Mouse (Mus musculus): ENCODE data around the gene Map7. TPM values are rescaled to one million over a fixed set of nuclear protein-coding genes. Genes with fewer than 3 reads are reported as not detected.

Gene Map7
- polyA plus RNA-seq, 1 experiment from 2014 or later: 11.2 TPM

GRCm38 (mm10) chr10:20176054-20176453 is 27.8 kb downstream of the Map7 start:
- Histone ChIP-seq H3K27ac (ENCODE audit: low read depth, low read length) (no peak overlapping the region), H3K9ac (ENCODE audit: low read depth, low read length) (no peak overlapping the region), H3K4me1 (ENCODE audit: control insufficient read depth, insufficient read depth, low read depth, low read length) (peaks cover 8% of the 10 kb centered on the region), H3K27me3 (replicated peaks; ENCODE audit: control insufficient read depth, insufficient read depth, low read length) (no peaks in the 10 kb centered on the region), H3K4me2 (ENCODE audit: low read length) (no peak overlapping the region), H3K4me3 (ENCODE audit: low read length) (no peak overlapping the region), H3K9me3 (ENCODE audit: control insufficient read depth, low read length) (no peaks in the 10 kb centered on the region), H3K36me3 (ENCODE audit: control insufficient read depth, insufficient read depth, low read length) (no peaks in the 10 kb centered on the region)
- WGBS: 67% methylated on average over 7 of the region's 7 CpGs
- ATAC-seq: no peak

GRCm38 (mm10) chr10:20178807-20179605 is 30.7 kb downstream of the Map7 start:
- H3K4me1 ChIP-seq (ENCODE audit: control insufficient read depth, insufficient read depth, low read depth, low read length): no peaks in the 10 kb centered on the region; the same call in 1 of the 2 replicates
- H3K9ac ChIP-seq (ENCODE audit: low read depth, low read length): no peak overlapping the region
- WGBS: 54% methylated on average over 11 of the region's 12 CpGs
- no peaks in the 10 kb centered on the region for H3K9me3 ChIP-seq (ENCODE audit: control insufficient read depth, low read length)
- ATAC-seq: no peak
- no peak overlapping the region for H3K27ac ChIP-seq (ENCODE audit: low read depth, low read length)
- no peak overlapping the region for H3K4me2 ChIP-seq (ENCODE audit: low read length)
- H3K4me3 ChIP-seq (ENCODE audit: low read length): no peak overlapping the region
- no peaks in the 10 kb centered on the region for H3K27me3 ChIP-seq (replicated peaks; ENCODE audit: control insufficient read depth, insufficient read depth, low read length)
- no peaks in the 10 kb centered on the region for H3K36me3 ChIP-seq (ENCODE audit: control insufficient read depth, insufficient read depth, low read length)

DNA sequence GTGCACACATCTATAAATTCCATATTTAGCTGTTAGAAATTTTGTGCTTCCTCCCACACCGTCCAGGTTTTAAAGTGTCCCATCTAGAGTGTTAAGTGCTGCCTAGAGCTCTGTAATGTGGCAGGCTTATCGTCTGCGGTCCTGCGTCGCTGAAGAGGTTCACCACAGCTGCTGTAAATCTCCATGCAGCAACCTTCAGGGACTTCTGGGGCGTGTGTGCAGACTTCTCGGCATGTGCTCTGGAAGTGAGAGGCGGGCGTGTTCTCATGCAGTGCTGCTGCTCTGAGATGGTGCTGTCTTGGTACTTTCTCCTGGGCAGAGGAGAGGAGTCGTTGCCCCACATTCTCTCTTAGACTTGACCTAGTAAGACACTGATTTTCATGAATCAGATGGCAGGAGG is 32.9 kb downstream of the Map7 start:
- WGBS: 54% methylated on average over 10 of the region's 10 CpGs
- H3K9ac ChIP-seq (ENCODE audit: low read depth, low read length): no peak overlapping the region
- no peak for ATAC-seq
- no peak overlapping the region for H3K4me2 ChIP-seq (ENCODE audit: low read length)
- no peaks in the 10 kb centered on the region for H3K36me3 ChIP-seq (ENCODE audit: control insufficient read depth, insufficient read depth, low read length)
- H3K4me3 ChIP-seq (ENCODE audit: low read length): no peak overlapping the region
- H3K9me3 ChIP-seq (ENCODE audit: control insufficient read depth, low read length): no peaks in the 10 kb centered on the region
- H3K27ac ChIP-seq (ENCODE audit: low read depth, low read length): no peak overlapping the region
- H3K4me1 ChIP-seq (ENCODE audit: control insufficient read depth, insufficient read depth, low read depth, low read length): no peaks in the 10 kb centered on the region; the same call in 1 of the 2 replicates
- no peaks in the 10 kb centered on the region for H3K27me3 ChIP-seq (replicated peaks; ENCODE audit: control insufficient read depth, insufficient read depth, low read length)

- H3K27ac ChIP-seq (ENCODE audit: low read depth, low read length): no peak overlapping the region; the same call in 1 of the 2 replicates
- H3K4me1 ChIP-seq (ENCODE audit: control insufficient read depth, insufficient read depth, low read depth, low read length): no peaks in the 10 kb centered on the region; the same call in 1 of the 2 replicates
- no peak overlapping the region for H3K9ac ChIP-seq (ENCODE audit: low read depth, low read length)
- no peaks in the 10 kb centered on the region for H3K9me3 ChIP-seq (ENCODE audit: control insufficient read depth, low read length)
- H3K36me3 ChIP-seq (ENCODE audit: control insufficient read depth, insufficient read depth, low read length): no peaks in the 10 kb centered on the region
- no peak overlapping the region for H3K4me2 ChIP-seq (ENCODE audit: low read length)
- no peaks in the 10 kb centered on the region for H3K27me3 ChIP-seq (replicated peaks; ENCODE audit: control insufficient read depth, insufficient read depth, low read length)
- H3K4me3 ChIP-seq (ENCODE audit: low read length): no peak overlapping the region
- no peak for ATAC-seq
- 49% methylated on average over 11 of the region's 11 CpGs for WGBS
Observed at GRCm38 (mm10) chr10:20181680-20182399, 33.6 kb downstream of the Map7 start.

DNA sequence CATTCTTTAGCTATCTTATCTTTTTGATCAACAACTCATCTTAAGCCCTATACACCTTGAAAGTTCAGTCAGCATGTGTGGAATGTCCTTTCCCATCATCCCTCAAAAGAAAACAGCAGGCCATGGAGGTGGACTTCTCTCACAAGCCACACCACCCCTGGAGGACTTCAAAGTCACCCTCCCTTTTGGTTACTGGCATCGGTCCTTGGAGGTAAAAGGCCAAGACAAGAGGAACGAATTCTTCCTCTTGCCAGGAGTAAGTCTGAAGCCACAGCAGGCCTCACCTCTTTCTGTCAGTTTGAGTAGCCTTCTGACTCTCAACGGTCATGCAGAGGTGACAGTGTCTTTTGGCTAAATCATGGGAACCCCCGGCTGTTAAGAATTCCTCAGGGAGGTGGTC is 36.1 kb downstream of the Map7 start:
- WGBS: 83% methylated on average over 4 of the region's 4 CpGs
- H3K36me3 ChIP-seq (ENCODE audit: control insufficient read depth, insufficient read depth, low read length): no peaks in the 10 kb centered on the region
- no peaks in the 10 kb centered on the region; the same call in 1 of the 2 replicates for H3K4me1 ChIP-seq (ENCODE audit: control insufficient read depth, insufficient read depth, low read depth, low read length)
- no peak overlapping the region for H3K9ac ChIP-seq (ENCODE audit: low read depth, low read length)
- H3K4me3 ChIP-seq (ENCODE audit: low read length): no peak overlapping the region
- H3K9me3 ChIP-seq (ENCODE audit: control insufficient read depth, low read length): no peaks in the 10 kb centered on the region
- no peak overlapping the region for H3K4me2 ChIP-seq (ENCODE audit: low read length)
- ATAC-seq: no peak
- no peak overlapping the region for H3K27ac ChIP-seq (ENCODE audit: low read depth, low read length)
- no peaks in the 10 kb centered on the region for H3K27me3 ChIP-seq (replicated peaks; ENCODE audit: control insufficient read depth, insufficient read depth, low read length)

DNA sequence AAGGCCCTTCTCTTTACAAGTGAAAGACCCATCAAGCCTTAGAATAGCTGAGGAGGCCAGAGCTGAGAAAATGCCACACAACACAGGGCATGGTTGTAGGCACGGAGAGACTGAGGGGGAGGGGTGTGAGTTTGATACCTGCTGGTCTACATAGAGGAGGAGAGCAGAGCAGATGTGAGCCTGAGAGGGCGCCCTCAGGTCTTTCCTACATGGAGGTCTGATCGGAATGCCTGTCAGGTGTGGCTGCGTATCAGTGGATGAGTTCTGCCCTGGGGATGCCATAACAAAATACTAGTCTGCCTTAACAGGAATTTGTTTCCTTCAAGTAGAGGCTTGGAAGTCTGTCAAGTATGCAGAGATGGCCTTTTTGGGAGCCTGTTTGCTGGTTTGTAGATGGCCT is 37.0 kb downstream of the Map7 start:
- Histone ChIP-seq H3K27me3 (replicated peaks; ENCODE audit: control insufficient read depth, insufficient read depth, low read length) (no peaks in the 10 kb centered on the region), H3K36me3 (ENCODE audit: control insufficient read depth, insufficient read depth, low read length) (no peaks in the 10 kb centered on the region), H3K4me3 (ENCODE audit: low read length) (no peak overlapping the region), H3K4me1 (ENCODE audit: control insufficient read depth, insufficient read depth, low read depth, low read length) (no peaks in the 10 kb centered on the region; the same call in 1 of the 2 replicates), H3K9me3 (ENCODE audit: control insufficient read depth, low read length) (no peaks in the 10 kb centered on the region), H3K27ac (ENCODE audit: low read depth, low read length) (no peak overlapping the region), H3K4me2 (ENCODE audit: low read length) (no peak overlapping the region), H3K9ac (ENCODE audit: low read depth, low read length) (no peak overlapping the region)
- 88% methylated on average over 4 of the region's 4 CpGs for WGBS
- ATAC-seq: no peak

- no peaks in the 10 kb centered on the region for H3K9me3 ChIP-seq (ENCODE audit: control insufficient read depth, low read length)
- no peak for ATAC-seq
- no peaks in the 10 kb centered on the region for H3K27me3 ChIP-seq (replicated peaks; ENCODE audit: control insufficient read depth, insufficient read depth, low read length)
- H3K4me1 ChIP-seq (ENCODE audit: control insufficient read depth, insufficient read depth, low read depth, low read length): no peaks in the 10 kb centered on the region; the same call in 1 of the 2 replicates
- H3K4me2 ChIP-seq (ENCODE audit: low read length): no peak overlapping the region
- WGBS: 95% methylated on average over 2 of the region's 2 CpGs
- no peak overlapping the region for H3K27ac ChIP-seq (ENCODE audit: low read depth, low read length)
- no peaks in the 10 kb centered on the region for H3K36me3 ChIP-seq (ENCODE audit: control insufficient read depth, insufficient read depth, low read length)
- no peak overlapping the region for H3K4me3 ChIP-seq (ENCODE audit: low read length)
- no peak overlapping the region for H3K9ac ChIP-seq (ENCODE audit: low read depth, low read length)
Observed at GRCm38 (mm10) chr10:20185806-20186205, 37.5 kb downstream of the Map7 start.

- no peak for ATAC-seq
- H3K4me3 ChIP-seq (ENCODE audit: low read length): no peak overlapping the region
- no peaks in the 10 kb centered on the region for H3K27me3 ChIP-seq (replicated peaks; ENCODE audit: control insufficient read depth, insufficient read depth, low read length)
- H3K4me1 ChIP-seq (ENCODE audit: control insufficient read depth, insufficient read depth, low read depth, low read length): no peaks in the 10 kb centered on the region; the same call in 1 of the 2 replicates
- H3K9me3 ChIP-seq (ENCODE audit: control insufficient read depth, low read length): no peaks in the 10 kb centered on the region
- H3K27ac ChIP-seq (ENCODE audit: low read depth, low read length): no peak overlapping the region
- no peaks in the 10 kb centered on the region for H3K36me3 ChIP-seq (ENCODE audit: control insufficient read depth, insufficient read depth, low read length)
- no peak overlapping the region for H3K4me2 ChIP-seq (ENCODE audit: low read length)
- no peak overlapping the region for H3K9ac ChIP-seq (ENCODE audit: low read depth, low read length)
- 81% methylated on average over 5 of the region's 5 CpGs for WGBS
Observed at GRCm38 (mm10) chr10:20186800-20187273, 38.6 kb downstream of the Map7 start.

DNA sequence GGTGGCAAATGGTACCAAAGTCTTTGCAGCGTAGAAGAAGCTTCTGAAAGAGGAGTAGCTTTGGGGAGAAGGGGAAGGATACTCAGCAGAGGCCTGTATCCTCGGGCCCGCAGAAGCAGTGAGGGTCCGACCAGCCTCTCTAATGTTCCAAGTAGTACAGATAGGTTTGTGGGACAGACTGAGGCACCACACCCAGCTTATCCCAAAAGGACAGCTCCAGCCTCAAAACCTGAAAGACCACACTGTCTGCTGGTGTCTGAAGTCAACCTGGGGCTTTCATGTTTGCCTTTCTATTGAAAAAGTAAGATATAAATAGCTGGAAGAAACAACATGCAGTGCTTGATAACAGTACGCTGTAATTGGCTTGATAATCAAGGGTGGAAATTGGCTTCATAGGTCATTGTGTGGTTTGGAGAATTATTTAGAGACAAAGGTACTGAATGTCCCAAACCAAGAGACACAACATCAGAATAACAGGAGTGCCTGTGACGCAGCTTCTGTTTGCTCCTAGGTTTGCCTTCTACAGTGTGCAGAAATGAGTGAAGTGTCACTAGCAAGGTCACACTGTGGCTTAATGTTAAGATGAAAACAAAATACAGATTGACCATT is 42.0 kb downstream of the Map7 start:
- ATAC-seq: no peak

More for the DNA sequence above, 42.0 kb downstream of the Map7 start:
- H3K4me3 ChIP-seq (ENCODE audit: low read length): no peak overlapping the region
- 88% methylated on average over 6 of the region's 6 CpGs for WGBS
- H3K4me1 ChIP-seq (ENCODE audit: control insufficient read depth, insufficient read depth, low read depth, low read length): no peaks in the 10 kb centered on the region; the same call in 1 of the 2 replicates
- no peak overlapping the region for H3K9ac ChIP-seq (ENCODE audit: low read depth, low read length)
- H3K36me3 ChIP-seq (ENCODE audit: control insufficient read depth, insufficient read depth, low read length): no peaks in the 10 kb centered on the region
- no peak overlapping the region for H3K4me2 ChIP-seq (ENCODE audit: low read length)
- H3K9me3 ChIP-seq (ENCODE audit: control insufficient read depth, low read length): no peaks in the 10 kb centered on the region
- no peaks in the 10 kb centered on the region for H3K27me3 ChIP-seq (replicated peaks; ENCODE audit: control insufficient read depth, insufficient read depth, low read length)
- H3K27ac ChIP-seq (ENCODE audit: low read depth, low read length): no peak overlapping the region

Measured in hindbrain, embryonic 16.5 days (tissue).